8 mouse cellular contexts compared by ENCODE assay signal in the genomic region with DNA sequence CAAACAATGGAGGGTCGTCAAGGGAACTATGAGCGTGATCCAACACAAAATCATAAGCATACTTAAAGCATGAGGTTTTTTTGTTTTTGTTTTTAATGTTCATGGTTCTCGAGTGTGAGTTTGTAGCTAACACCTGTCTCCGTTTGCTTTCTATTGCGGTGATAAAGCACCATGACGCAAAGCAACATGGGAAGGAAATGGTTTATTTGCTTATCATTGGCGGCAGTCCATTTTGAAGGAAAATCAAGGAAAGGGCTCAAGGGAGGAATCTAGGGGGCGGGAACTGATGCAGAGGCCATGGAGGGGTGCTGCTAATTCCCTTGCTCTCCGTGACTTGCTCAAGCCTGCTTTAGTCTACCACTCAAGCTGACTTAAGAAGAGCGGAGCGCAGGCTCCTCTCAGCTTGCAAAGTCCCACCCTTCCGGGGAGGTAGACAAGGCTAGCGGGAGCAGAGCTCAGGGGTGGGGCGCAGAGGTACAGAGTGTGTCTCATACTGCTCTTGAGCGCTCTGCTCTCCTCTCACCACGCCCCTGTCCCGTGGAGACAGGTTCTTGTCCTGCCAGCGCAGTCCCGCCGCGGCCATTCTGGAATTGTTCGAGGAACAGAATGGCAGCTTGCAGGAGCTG. TPM values are rescaled to one million over a fixed set of nuclear protein-coding genes. Genes with fewer than 3 reads are reported as not detected.
DNase-seq lines count a peak whose midpoint lies in the region; ATAC-seq and TF ChIP-seq lines count a peak whose summit lies in the region.

No protein-coding gene starts in this region.

- TF ChIP-seq CTCF in kidney, postnatal 0 days (IDR thresholded peaks at IDR 0.05; ENCODE audit: low read depth) = no peak
- TF ChIP-seq CTCF in left cerebral cortex, adult 2 months (IDR thresholded peaks at IDR 0.05) = no peak

- peak; percentile 52 for ATAC-seq in kidney, postnatal 0 days (replicated peaks; ENCODE audit: low FRiP score, low read depth)
- ATAC-seq in forebrain, embryonic 12.5 days (ENCODE audit: low FRiP score) = no peak
- peak; percentile 86 for ATAC-seq in liver, embryonic 11.5 days (replicated peaks; ENCODE audit: low FRiP score)
- 0 out of 2 replicates have a peak, but pooled peaks have one; percentile 39 for ATAC-seq in neural tube, embryonic 15.5 days (ENCODE audit: low FRiP score)

- H3K9ac ChIP-seq in kidney, postnatal 0 days (ENCODE audit: low read depth, low read length) = no peak overlapping the region
- no peak overlapping the region for H3K9ac ChIP-seq in forebrain, embryonic 12.5 days
- H3K9ac ChIP-seq in liver, embryonic 11.5 days (ENCODE audit: low read depth, low read length) = peak overlapping the region; percentile 53
- H3K9ac ChIP-seq in neural tube, embryonic 15.5 days (replicated peaks) = 0 out of 2 replicates have a peak overlapping the region, but pooled peaks have one; percentile 20

- no peaks in the 10 kb centered on the region for H3K9me3 ChIP-seq in kidney, postnatal 0 days (replicated peaks; ENCODE audit: low read length)
- no peaks in the 10 kb centered on the region for H3K9me3 ChIP-seq in forebrain, embryonic 12.5 days
- no peaks in the 10 kb centered on the region for H3K9me3 ChIP-seq in liver, embryonic 11.5 days (ENCODE audit: control insufficient read depth, low read length)
- no peaks in the 10 kb centered on the region for H3K9me3 ChIP-seq in neural tube, embryonic 15.5 days (replicated peaks)

- intact Hi-C loops in gastrocnemius, postnatal 14 days (cut with DNase I; ENCODE audit: low total_unique reads) = loop anchor here (2.0 kb wide), 1 partner anchor 136 kb away; no protein-coding TSS in a partner anchor
- intact Hi-C loops in left cerebral cortex, adult 2 months (cut with DNase I) = loop anchor here (1.0 to 5.0 kb wide), 4 partner anchors 135 to 935 kb away; partner anchors contain the start of gene Lrfn2

- H3K27ac ChIP-seq in kidney, postnatal 0 days = no peak overlapping the region
- H3K27ac ChIP-seq in forebrain, embryonic 12.5 days = no peak overlapping the region
- no peak overlapping the region for H3K27ac ChIP-seq in liver, embryonic 11.5 days (ENCODE audit: low read depth, low read length)
- no peak overlapping the region for H3K27ac ChIP-seq in neural tube, embryonic 15.5 days (replicated peaks)
- no peak overlapping the region for H3K27ac ChIP-seq in left cerebral cortex, adult 2 months

- H3K4me3 ChIP-seq in kidney, postnatal 0 days (replicated peaks; ENCODE audit: low read depth, low read length) = no peak overlapping the region
- H3K4me3 ChIP-seq in forebrain, embryonic 12.5 days (replicated peaks) = no peak overlapping the region
- peak overlapping the region; percentile 40 for H3K4me3 ChIP-seq in liver, embryonic 11.5 days (ENCODE audit: low read depth, low read length)
- H3K4me3 ChIP-seq in neural tube, embryonic 15.5 days (replicated peaks) = peak overlapping the region; percentile 16; the same call in 1 of the 2 replicates
- H3K4me3 ChIP-seq in left cerebral cortex, adult 2 months = no peak overlapping the region

- no peaks in the 10 kb centered on the region for H3K36me3 ChIP-seq in kidney, postnatal 0 days (ENCODE audit: insufficient read depth, low read length)
- no peaks in the 10 kb centered on the region for H3K36me3 ChIP-seq in forebrain, embryonic 12.5 days (replicated peaks)
- H3K36me3 ChIP-seq in liver, embryonic 11.5 days (ENCODE audit: control insufficient read depth, insufficient read depth, low read length) = no peaks in the 10 kb centered on the region
- H3K36me3 ChIP-seq in neural tube, embryonic 15.5 days = no peaks in the 10 kb centered on the region

- 0 out of 2 replicates have a peak overlapping the region, but pooled peaks have one; percentile 10 for H3K4me2 ChIP-seq in kidney, postnatal 0 days (ENCODE audit: low read length)
- H3K4me2 ChIP-seq in forebrain, embryonic 12.5 days = peak overlapping the region; percentile 40
- peak overlapping the region; percentile 86 for H3K4me2 ChIP-seq in liver, embryonic 11.5 days
- peak overlapping the region; percentile 47 for H3K4me2 ChIP-seq in neural tube, embryonic 15.5 days

- H3K27me3 ChIP-seq in kidney, postnatal 0 days (ENCODE audit: insufficient read depth, low read length) = no peaks in the 10 kb centered on the region
- peaks cover 10% of the 10 kb centered on the region for H3K27me3 ChIP-seq in forebrain, embryonic 12.5 days
- H3K27me3 ChIP-seq in liver, embryonic 11.5 days (replicated peaks; ENCODE audit: control insufficient read depth, insufficient read depth, low read length) = peaks cover 10% of the 10 kb centered on the region
- peaks cover 5% of the 10 kb centered on the region for H3K27me3 ChIP-seq in neural tube, embryonic 15.5 days (replicated peaks)

- 45% methylated on average over 22 of the region's 22 CpGs for WGBS in kidney, postnatal 0 days
- 40% methylated on average over 22 of the region's 22 CpGs for WGBS in forebrain, embryonic 12.5 days
- 24% methylated on average over 22 of the region's 22 CpGs for WGBS in liver, embryonic 11.5 days
- WGBS in neural tube, embryonic 15.5 days = 39% methylated on average over 22 of the region's 22 CpGs

- DNase-seq in kidney, postnatal 0 days (ENCODE audit: low spot score) = no peak
- DNase-seq in kidney, postnatal 36 days = no peak
- no peak for DNase-seq in liver, embryonic 11.5 days (ENCODE audit: low spot score)
- no peak for DNase-seq in gastrocnemius, postnatal 14 days
- no peak for DNase-seq in left cerebral cortex, adult 2 months (ENCODE audit: extremely low spot score in 1 of 2, low spot score in 2 of 2)
- no peak for DNase-seq in urinary bladder, postnatal 4 days (ENCODE audit: low spot score in 2 of 2)

- H3K4me1 ChIP-seq in kidney, postnatal 0 days (replicated peaks; ENCODE audit: insufficient read depth, low read length) = no peaks in the 10 kb centered on the region
- peaks cover 13% of the 10 kb centered on the region for H3K4me1 ChIP-seq in forebrain, embryonic 12.5 days
- peaks cover 6% of the 10 kb centered on the region; the same call in 1 of the 2 replicates for H3K4me1 ChIP-seq in liver, embryonic 11.5 days (replicated peaks; ENCODE audit: control insufficient read depth, insufficient read depth, low read length)
- peaks cover 18% of the 10 kb centered on the region for H3K4me1 ChIP-seq in neural tube, embryonic 15.5 days

RNA-seq across cellular contexts. Expression of gene Unc5cl, which starts 12.2 kb away (rescaled TPM):
- 3.6 and 3.9 TPM in 2 replicates for polyA plus RNA-seq in kidney, postnatal 0 days (2015; fragmentation: Nextera tagmentation; extraction: Ambion mirVana)
- polyA plus RNA-seq in forebrain, embryonic 12.5 days (2016; fragmentation: Nextera tagmentation; extraction: Ambion mirVana) = 0.10 and 0.18 TPM in 2 replicates
- 1.0 and 2.0 TPM in 2 replicates for polyA plus RNA-seq in liver, embryonic 11.5 days (2014; fragmentation: Nextera tagmentation; extraction: Ambion mirVana)
- polyA plus RNA-seq in neural tube, embryonic 15.5 days (2015; fragmentation: Nextera tagmentation; extraction: Ambion mirVana) = 0.18 and 4.4 TPM in 2 replicates
- total RNA-seq in gastrocnemius, postnatal 14 days (2021) = not detected
- under 1 TPM in 1 of 2 experiments, not detected in 1; 0.30 TPM for total RNA-seq in left cerebral cortex, adult 2 months (2021)

RNA-seq across cellular contexts. Expression of gene Tspo2, which starts 15.6 kb away (rescaled TPM):
- 0.62 and 1.2 TPM in 2 replicates for polyA plus RNA-seq in kidney, postnatal 0 days (2015; fragmentation: Nextera tagmentation; extraction: Ambion mirVana)
- polyA plus RNA-seq in forebrain, embryonic 12.5 days (2016; fragmentation: Nextera tagmentation; extraction: Ambion mirVana) = 1.2 and 1.5 TPM in 2 replicates
- polyA plus RNA-seq in liver, embryonic 11.5 days (2014; fragmentation: Nextera tagmentation; extraction: Ambion mirVana) = 68.1 and 68.7 TPM in 2 replicates
- polyA plus RNA-seq in neural tube, embryonic 15.5 days (2015; fragmentation: Nextera tagmentation; extraction: Ambion mirVana) = 0.69 and 1.1 TPM in 2 replicates
- total RNA-seq in gastrocnemius, postnatal 14 days (2021) = under 1 TPM; 0.44 to 0.72 TPM
- total RNA-seq in left cerebral cortex, adult 2 months (2021) = not detected

RNA-seq across cellular contexts. Expression of gene Apobec2, which starts 34.2 kb away (rescaled TPM):
- 0.80 and 0.93 TPM in 2 replicates for polyA plus RNA-seq in kidney, postnatal 0 days (2015; fragmentation: Nextera tagmentation; extraction: Ambion mirVana)
- 0.65 and 0.82 TPM in 2 replicates for polyA plus RNA-seq in forebrain, embryonic 12.5 days (2016; fragmentation: Nextera tagmentation; extraction: Ambion mirVana)
- polyA plus RNA-seq in liver, embryonic 11.5 days (2014; fragmentation: Nextera tagmentation; extraction: Ambion mirVana) = 2.5 and 3.0 TPM in 2 replicates
- polyA plus RNA-seq in neural tube, embryonic 15.5 days (2015; fragmentation: Nextera tagmentation; extraction: Ambion mirVana) = 3.7 and 5.1 TPM in 2 replicates
- 100 to 1,000 TPM; 589 to 629 TPM for total RNA-seq in gastrocnemius, postnatal 14 days (2021)
- not detected for total RNA-seq in left cerebral cortex, adult 2 months (2021)

RNA-seq across cellular contexts. Expression of gene Oard1, which starts 57.1 kb away (rescaled TPM):
- polyA plus RNA-seq in kidney, postnatal 0 days (2015; fragmentation: Nextera tagmentation; extraction: Ambion mirVana) = 77.5 and 82.6 TPM in 2 replicates
- 82.8 and 87.4 TPM in 2 replicates for polyA plus RNA-seq in forebrain, embryonic 12.5 days (2016; fragmentation: Nextera tagmentation; extraction: Ambion mirVana)
- polyA plus RNA-seq in liver, embryonic 11.5 days (2014; fragmentation: Nextera tagmentation; extraction: Ambion mirVana) = 76.8 and 80.2 TPM in 2 replicates
- 29.4 and 39.3 TPM in 2 replicates for polyA plus RNA-seq in neural tube, embryonic 15.5 days (2015; fragmentation: Nextera tagmentation; extraction: Ambion mirVana)
- 1 to 10 TPM; 7.4 to 8.3 TPM for total RNA-seq in gastrocnemius, postnatal 14 days (2021)
- 10 to 100 TPM; 10.0 to 10.4 TPM for total RNA-seq in left cerebral cortex, adult 2 months (2021)

RNA-seq across cellular contexts. Expression of gene Nfya, which starts 57.2 kb away (rescaled TPM):
- polyA plus RNA-seq in kidney, postnatal 0 days (2015; fragmentation: Nextera tagmentation; extraction: Ambion mirVana) = 8.0 and 8.1 TPM in 2 replicates
- 20.7 and 23.4 TPM in 2 replicates for polyA plus RNA-seq in forebrain, embryonic 12.5 days (2016; fragmentation: Nextera tagmentation; extraction: Ambion mirVana)
- 18.7 and 20.4 TPM in 2 replicates for polyA plus RNA-seq in liver, embryonic 11.5 days (2014; fragmentation: Nextera tagmentation; extraction: Ambion mirVana)
- 9.1 and 9.5 TPM in 2 replicates for polyA plus RNA-seq in neural tube, embryonic 15.5 days (2015; fragmentation: Nextera tagmentation; extraction: Ambion mirVana)
- 1 to 10 TPM; 9.1 to 9.3 TPM for total RNA-seq in gastrocnemius, postnatal 14 days (2021)
- 10 to 100 TPM; 24.3 to 24.9 TPM for total RNA-seq in left cerebral cortex, adult 2 months (2021)

Comparison
In these comparisons a context has a peak if more than half of its experiments do, and no peak if none do; other contexts are left out.
1. H3K4me2 ChIP-seq: peak in every context shown above with its lines; median percentile 86 in liver, embryonic 11.5 days; 47 in neural tube, embryonic 15.5 days; 40 in forebrain, embryonic 12.5 days; 10 in kidney, postnatal 0 days.
2. H3K4me3 ChIP-seq: peak in liver, embryonic 11.5 days (single experiment) and neural tube, embryonic 15.5 days (single experiment); none in kidney, postnatal 0 days (single experiment), forebrain, embryonic 12.5 days (single experiment) and left cerebral cortex, adult 2 months (single experiment).
3. H3K9ac ChIP-seq: peak in liver, embryonic 11.5 days (single experiment) and neural tube, embryonic 15.5 days (single experiment); none in kidney, postnatal 0 days (single experiment) and forebrain, embryonic 12.5 days (single experiment).
4. RNA of gene Tspo2, which starts 15.6 kb away (polyA plus RNA-seq): 68.1 to 68.7 TPM in liver, embryonic 11.5 days; 1.2 to 1.5 TPM in forebrain, embryonic 12.5 days, 0.62 to 1.2 TPM in kidney, postnatal 0 days and 0.69 to 1.1 TPM in neural tube, embryonic 15.5 days; every median in the first group is over 10 times any median in the second.